Mouse (Mus musculus) MEL-GATA-1-ER (cell line): Measurements from ENCODE around the gene Adat3.
"Not testable (repeated sequence)": the region's sequence is repeated elsewhere in the genome, so short reads cannot be mapped to it uniquely, and the experiment has no call there.

Source experiments
- DNase-seq: peaks from one replicate; pipeline ENCODE4 v3.0.0-alpha.2; 2012; ENCODE audit warnings: low read depth; ENCODE audit errors: extremely low read depth

Adat3 gene

GRCm38 (mm10) chr10:80649910-80650309, 47.2 kb downstream of the Adat3 start:
- DNase-seq = not testable (repeated sequence)

GRCm38 (mm10) chr10:80650392-80650791, 47.7 kb downstream of the Adat3 start:
- no peak for DNase-seq

DNA sequence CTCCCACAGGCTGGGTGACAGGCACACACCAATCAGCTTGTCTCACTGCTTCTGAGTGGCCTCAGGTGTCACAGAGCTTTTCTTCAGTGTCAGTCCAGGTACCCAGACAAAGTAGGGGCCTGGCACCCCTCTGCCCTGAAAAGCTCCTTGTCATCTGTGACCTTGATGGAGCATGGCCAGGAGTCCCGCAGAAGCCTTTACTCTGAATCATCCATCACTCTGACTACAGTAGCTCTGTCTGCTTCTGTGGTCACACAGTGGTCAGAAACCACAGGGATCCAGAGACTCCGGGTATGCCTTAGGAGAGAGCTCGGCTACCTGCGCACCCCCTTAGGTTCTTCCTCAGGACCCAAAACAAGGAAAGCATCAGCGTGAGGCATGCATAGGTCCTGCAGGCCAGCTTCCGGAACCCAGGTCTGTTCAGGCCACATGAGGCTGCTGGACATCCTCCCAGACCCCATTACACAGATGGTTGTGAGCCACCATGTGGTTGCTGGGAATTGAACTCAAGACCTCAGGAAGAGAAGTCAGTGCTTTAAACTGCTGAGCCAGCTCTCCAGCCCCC, 50.6 kb downstream of the Adat3 start:
- no peak for DNase-seq

DNA sequence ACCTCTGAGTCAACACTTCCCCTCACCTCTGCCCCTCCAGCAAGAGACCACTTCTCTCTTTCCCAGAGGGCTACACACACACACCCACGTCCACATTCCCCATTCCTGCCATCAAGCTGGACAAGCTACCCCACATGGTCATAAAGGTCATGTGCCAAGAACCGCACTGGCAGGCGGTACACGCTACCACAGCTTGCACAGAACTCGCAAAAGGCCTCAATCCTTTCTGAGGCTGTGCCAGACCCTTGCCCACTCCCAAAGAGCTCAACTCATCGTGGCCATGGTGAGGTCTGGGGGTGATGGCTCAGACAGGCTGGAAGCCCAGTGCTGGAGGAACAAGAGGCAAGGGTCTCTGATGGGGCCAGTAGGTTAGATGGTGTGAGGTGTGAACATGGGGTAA, 52.2 kb downstream of the Adat3 start:
- DNase-seq = no peak

DNA sequence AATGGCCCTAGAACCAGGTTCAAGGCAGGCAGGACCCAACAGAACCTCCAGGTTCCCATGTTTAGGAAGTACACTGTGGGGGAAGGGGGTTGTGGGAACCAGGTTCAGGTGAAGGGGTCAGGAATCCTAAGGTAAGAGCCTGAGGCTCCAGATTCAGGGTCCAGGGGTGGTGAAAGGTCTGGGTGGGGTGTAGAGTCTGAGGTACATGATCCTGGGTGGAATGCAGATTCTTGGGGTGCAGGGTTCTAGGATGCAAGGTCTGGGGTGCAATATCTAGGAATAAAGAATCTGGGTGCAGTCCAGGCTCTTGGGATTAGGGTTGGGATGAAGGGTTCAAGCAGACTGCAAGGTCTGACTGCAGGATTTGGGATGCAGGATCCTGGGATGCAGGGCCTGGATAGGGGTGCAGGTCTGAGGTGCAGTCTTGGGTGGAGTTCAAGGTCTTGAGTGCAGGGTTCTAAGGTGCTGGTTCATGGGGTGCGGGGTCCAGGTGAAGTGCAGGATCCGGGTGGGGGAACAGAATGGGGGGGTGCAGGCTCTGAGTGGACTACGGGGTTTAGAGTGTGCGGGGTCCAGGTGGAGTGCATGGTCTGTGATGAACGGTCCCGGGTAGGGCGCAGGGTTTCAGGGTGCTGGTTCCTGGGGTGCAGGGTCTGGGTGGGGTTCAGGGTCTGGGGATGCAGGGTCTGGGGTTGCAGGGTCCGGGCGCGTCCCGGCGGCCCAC, 52.9 kb downstream of the Adat3 start:
- no peak for DNase-seq

GRCm38 (mm10) chr10:80656130-80656862, 53.6 kb downstream of the Adat3 start:
- DNase-seq = peak; percentile 94

DNA sequence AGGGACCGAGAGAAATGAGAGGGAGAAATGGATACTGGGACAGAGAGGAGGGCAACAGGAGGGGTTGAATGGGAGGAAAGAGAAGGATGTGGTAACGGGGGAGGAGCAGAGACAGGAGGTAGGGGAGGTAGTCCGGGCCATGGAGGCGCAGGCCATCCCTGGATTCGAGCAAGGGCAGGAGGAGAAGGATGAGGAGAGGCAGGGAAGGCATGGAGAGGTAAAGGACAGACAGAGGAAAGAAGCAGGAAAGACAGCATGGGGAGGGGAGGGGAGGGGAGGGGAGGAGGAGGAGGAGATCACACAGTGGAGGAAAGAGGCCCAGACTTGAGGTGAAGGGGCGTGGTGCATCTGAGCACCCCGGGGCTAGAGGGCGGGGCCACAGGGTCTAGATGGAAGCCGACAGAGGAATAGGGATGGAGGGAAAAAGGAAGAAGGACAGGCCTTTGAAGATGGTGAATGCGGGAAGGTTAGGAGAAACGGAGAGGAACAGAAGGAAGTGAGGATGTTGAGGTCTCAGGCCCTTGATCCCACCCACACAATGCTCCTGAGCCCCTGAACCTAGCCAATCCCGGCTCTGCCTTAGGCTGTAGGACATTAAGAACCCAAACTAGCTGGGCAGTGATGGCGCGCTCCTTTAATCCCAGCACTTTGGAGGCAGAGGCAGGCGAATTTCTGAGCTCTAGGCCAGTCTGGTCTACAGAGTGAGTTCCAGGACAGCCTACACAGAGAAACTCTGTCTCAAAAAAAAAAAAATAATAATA, 54.4 kb downstream of the Adat3 start, which contains the start of gene Btbd2:
Gene Btbd2, minus strand, starts transcription at position 209 of the 761 bp plus-strand sequence.
- DNase-seq = no peak
